Mouse (Mus musculus) frontal cortex, postnatal 10 days (tissue): ENCODE measurements around the gene Slc35g1.
"Not testable (repeated sequence)": the region's sequence is repeated elsewhere in the genome, so short reads cannot be mapped to it uniquely, and the experiment has no call there.

Experiments
- DNase-seq, 2 experiments: peaks; one replicate each; pipeline ENCODE4 v3.0.0; 2022; ENCODE audit warnings: low spot score in 2 of 2, mixed read lengths in 1 of 2

Gene Slc35g1

DNA sequence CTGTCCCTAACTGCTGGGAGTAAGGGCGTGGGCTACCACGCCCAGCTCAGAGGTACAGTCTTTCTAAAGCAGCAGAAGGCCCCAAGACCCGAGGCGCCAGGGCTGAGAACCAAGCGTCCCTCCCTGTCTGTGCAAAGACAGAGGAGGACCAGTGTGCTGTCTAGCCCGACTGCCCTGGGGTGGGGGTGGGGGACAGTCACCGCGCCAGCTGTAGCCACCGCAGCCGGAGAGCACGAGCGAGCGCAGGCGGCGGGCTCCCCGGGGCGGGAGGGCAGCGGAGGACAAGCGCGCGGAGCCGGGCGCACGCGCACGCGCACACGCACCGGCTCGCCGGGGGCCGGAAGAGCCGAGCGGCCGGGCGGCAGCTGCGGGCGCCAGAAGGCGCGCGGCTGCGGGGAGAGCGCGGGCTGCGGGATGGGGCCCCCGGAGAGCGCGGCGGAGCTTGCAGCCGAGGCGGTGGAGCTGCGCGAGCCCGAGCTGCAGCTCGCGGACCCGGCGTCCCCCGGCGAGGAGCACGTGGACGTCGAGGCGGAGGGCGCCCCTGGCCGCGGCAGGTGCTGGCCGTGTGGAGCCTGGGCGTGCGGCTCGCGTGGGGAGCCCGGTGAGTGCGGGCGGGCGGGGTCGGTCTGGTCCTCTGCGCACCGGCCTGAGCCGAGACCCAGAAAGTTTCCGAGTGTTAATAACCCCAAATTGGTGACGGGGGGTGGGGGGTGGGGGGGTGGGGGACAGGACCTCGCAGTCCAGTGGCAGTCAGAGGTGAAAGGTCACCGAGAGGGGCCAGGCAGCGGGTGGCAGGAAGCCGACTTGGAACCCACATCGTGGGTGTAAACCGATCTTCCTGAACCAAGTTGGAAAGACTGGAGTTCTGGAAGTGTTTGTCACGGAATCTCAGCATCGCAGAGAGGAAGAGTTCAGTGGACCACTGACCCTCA is at the start of gene Slc35g1:
TSS of gene Slc35g1 (plus strand) at position 280 of the 932 bp plus-strand sequence.
- peak; percentile 31 to 47 for DNase-seq

DNA sequence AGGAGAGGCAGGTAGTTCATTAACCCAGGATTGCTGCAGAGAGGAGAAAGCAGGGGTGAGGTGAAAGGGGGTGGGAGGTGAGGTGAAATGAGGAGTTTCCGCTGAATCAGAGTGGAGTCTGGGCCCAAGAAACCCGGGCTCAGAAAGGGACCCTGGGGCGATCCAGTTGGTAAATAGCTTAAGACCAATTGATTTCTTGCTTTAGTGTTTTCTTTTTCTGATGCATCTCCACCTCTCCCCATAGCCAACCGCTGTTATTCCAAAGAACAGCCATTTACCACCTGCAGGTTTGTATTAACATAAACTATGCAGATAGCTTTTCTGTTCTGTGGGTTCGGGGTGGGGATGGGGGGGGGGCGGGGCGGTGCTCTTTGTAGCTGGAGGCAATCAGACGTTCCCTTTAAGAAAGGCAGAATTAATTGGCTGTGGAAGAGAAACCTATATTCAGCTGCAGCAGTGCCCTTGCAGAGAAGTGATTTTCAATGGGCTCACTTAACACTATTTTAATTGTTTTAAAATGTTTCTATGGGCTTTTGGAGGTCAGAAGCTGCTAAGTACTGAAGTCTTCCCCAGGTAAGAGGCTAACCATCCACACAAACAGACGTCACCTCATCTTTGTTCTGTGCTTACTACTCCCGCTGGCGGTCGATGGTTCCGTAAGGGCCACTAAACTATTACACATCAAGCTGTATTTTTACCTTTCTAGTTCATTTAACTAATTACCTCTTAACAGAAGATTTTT is 47.3 kb upstream of the Slc35g1 start:
- no peak for DNase-seq

DNA sequence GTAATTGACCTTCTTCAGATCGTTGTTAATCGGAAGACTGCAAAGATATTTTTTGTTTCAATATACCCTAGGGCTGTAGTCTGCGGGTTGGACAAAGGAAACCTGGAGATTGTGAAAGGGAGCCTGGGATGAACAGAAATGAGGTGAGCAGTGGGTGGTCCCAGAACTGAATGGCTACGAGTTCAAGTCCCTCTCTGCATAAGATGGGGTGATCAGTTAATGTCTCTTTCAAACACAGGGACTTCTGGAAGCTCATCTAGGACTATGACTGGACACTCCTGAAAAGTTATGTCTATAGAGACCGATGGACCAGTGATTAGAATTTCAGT is 46.8 kb upstream of the Slc35g1 start:
- DNase-seq = no peak

- DNase-seq = no peak
These were observed 44.6 kb upstream of the Slc35g1 start for GRCm38 (mm10) chr19:38351202-38351601.

DNA sequence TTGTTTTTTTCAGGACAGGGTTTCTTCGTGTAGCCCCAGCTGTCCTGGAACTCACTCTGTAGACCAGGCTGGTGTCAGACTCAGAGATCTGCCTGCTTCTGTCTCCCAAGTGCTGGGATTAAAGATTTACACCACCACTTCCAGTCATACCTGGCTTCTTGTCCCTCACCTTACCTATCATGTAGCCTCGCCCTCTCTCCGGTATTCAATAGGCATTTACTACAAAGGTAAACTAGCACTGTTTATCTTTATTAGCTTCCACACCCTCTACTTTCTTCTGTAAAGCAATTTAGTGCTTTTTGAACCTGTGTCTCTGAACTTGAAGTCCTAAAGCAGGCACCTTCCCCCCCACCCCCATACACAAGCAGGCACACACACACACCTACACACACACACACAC is 44.1 kb upstream of the Slc35g1 start:
- DNase-seq = no peak

DNA sequence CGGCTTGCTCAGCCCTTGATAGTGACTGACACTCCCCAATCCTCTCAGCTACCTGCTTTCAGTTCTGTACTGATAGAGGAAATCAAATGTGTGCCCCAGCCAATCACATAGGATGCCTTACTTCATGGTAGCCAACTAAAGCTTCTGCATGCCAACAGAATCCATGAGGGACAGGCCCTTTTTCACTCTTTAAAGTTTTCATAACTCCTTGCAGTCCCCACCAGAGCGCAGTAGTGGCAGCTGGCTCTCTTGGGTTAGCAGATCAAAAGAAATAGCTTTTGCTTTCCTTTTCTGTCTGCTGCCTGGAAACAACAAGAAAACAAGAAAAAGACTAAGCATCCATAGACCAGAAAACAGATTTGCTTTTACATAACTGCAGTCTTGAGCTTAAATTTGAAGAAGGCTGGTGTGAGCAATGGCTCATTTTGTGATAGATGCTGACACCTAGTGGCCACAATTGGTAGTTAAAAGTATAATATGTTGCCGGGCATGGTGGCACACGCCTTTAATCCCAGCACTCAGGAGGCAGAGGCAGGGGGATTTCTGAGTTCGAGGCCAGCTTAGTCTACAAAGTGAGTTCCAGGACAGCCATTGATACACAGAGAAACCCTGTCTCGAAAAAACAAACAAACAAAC is 43.2 kb upstream of the Slc35g1 start:
- DNase-seq = peak in 1 of 2 experiments; percentile 18

- DNase-seq = no peak
These were observed 41.5 kb upstream of the Slc35g1 start for GRCm38 (mm10) chr19:38354279-38354678.

- no peak for DNase-seq
These were observed 40.9 kb upstream of the Slc35g1 start for GRCm38 (mm10) chr19:38354819-38355360.

- no peak for DNase-seq
These were observed 39.5 kb upstream of the Slc35g1 start for GRCm38 (mm10) chr19:38356211-38356828.

DNA sequence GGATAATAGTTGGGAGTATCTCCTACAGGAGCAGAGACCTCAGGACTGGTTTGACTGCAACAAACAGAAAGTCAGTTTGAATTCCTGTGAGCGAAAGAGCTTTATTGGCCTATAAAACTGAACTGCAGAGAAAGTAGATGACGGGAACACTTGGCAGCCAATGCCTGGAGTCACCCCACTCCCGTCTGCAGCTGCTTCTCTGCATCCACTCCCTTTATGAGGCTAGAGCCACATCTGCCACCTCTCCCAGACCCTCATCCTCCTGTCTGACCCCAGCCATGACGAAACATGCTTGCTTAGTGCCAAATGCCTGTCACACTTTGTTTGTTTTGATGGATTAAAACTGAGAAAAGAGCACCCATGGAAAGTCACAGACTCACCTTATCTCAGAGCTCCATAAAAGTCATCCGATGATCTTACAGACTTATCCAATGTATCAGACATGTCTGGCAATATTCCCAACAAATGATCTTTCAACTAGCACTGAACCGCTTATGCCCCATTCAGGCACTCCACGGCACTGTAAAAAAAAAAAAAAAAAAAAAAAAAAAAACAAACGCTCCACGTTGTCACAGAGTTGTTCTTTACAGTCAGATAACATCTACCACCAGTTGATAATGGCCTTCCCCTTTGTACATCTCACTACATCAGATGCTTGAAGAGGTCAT is 37.7 kb upstream of the Slc35g1 start:
- no peak for DNase-seq

- no peak for DNase-seq
These were observed 36.5 kb upstream of the Slc35g1 start for GRCm38 (mm10) chr19:38359287-38359686.

DNA sequence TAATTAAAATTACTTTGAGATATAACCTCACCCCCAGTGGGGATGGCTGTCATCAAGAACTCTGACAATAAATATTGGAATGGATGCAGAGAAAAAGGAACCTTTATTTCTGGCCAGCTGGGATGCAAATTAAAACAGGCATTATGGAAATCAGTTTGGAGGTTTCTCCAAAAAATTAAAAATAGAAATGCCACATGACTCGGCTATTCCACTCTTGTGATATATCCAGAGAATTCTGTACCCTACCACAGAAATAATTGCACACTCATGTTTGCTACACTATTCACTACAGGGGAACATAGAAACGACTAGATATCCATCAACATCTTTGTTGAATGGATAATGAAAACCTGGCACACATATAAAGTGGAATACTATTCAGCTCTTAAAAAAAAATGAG is 33.9 kb upstream of the Slc35g1 start:
- DNase-seq = no peak

DNA sequence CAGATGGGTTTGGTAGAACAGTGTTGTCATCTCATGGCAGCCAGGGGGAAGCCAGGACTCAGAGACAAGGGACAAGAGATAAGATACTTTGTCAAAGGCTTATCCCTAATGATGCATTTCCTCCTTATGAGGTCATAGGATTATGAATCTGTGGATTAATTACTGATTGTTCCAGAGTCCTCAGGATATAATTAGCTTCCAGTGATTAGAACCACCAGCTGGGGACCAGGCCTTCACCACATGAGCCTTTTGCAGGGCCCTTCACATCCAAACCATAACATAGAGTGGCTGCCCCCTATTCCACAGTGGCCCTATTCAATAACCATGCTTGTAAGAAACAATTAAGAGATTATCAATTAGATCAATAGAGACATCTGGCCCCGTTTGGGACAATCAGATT is 32.4 kb upstream of the Slc35g1 start:
- DNase-seq = no peak

DNA sequence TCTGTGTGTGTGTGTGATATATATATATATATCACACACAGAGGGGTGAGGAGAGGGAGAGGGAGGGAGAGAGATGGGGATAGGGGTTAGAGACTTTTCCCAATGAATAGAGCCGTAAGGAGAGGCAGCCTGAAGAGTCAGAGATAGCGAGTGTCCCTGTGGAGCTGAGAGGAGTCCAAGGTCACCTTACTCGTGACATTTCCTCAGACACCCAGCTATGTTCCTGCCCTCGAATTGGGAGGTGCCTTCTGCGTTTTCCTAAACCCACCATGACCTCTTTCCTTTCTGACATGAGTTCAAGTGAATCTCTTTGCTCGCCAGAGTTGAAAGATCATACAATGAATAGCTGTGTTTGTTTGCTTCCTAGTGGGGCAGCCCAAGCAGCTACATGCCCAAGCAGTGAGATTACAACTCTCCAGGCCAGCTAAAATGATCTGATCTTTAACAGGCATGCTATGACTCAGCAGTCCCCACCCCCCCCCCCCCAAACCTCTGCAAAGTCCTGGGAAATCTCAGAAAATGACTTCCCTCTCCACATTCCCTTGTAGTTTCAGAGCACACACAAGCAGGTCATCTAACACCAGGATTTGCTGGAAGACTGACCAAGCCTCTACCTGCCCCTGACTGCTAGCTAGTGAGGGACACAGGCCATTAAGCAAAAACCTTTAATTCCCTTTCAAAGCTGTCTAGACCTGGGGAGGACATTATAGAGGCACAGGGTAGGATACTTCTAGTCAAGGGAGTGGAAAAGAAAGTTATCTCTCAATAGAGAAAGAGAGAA is 31.7 kb upstream of the Slc35g1 start:
- no peak for DNase-seq

DNA sequence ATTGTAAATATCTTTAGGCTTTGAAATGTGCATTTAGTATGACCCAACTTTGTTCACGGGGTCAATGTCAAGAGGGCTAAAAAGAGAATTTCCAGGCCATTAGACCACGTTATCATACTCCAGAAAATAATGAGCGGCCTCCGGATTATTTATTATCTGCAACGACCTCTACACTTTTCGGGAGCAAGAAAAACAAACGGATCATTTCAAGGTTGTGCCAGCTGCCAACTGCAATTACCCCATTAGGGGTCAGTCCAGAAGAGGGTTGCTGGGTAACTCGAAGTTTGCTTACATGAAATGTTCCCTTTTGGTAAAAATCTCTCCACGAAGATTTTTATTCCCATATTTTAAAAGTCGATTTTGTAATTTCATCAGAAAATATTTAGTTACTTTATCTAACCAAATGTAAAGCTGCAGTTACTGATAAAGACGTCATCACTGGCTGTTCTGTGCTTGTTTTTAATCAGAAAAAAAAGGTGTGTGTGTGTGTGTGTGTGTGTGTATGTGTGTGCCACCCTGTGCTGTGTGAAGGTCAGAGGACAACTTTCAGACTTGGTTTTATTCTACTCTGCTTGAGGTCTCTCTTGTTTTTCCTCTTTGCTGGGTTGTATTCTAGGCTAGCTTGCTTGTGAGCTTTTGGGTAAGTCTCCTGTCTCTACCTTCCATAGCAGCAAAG is 30.7 kb upstream of the Slc35g1 start:
- DNase-seq = no peak

- no peak for DNase-seq
These were observed 23.2 kb upstream of the Slc35g1 start for GRCm38 (mm10) chr19:38372460-38373102.

DNA sequence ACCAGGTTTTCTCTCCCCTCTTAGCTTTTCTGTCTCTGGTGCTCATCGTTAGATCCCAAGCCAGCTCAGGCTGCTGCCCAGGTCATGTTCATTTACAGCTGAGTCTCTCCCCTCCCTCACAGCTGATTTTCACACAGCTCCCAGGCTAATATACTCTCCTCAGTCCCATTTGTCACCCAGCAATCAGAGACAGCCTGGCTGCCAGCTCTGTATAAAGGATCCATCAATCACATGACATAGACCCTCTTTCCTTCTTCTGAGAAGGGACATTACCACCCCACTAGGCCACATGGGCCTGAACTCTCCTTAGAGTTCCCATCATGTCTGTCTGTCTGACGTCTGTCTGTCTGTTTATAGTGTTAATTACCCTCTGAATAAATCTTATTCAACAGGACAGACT is 22.4 kb upstream of the Slc35g1 start:
- DNase-seq = no peak

DNA sequence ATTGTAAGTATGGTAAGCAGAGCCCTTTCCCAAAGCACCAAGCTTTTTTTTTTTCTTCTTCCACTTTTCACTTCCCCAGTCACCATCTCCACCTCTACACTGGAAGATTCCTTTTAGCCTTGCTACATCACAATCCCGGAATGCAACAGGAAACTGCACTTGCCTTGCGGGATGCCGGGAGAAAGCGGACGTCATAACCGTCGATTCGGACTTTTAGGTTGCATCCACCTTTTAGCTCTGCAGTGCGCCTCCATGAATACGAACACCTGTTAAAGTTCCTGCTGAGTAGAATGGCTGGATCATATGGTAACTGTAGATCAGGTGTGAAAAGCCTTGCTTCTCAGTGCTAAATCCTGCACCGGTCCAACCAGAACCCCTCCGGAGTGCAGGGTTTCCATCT is 12.0 kb upstream of the Slc35g1 start:
- DNase-seq = no peak

DNA sequence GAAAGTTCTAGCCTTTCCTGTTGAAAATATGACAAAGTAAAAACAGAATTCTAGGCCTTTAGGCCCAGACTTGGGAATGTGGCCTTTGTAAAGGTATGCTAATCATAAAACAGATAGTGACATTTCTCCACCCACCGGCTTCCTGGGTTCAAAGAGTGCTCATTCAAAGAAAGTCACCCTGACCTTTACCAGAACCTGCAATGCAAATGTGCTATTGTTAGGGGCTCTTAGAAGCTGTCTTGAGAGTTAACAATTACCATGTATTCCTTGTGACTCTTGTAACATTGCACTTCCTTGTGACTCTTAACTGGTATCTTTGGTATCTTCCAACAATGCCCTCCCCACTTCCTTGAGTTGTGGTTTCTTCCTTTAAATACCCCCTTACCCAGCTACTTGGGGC is 8.8 kb upstream of the Slc35g1 start:
- not testable (repeated sequence) for DNase-seq
